ENCODE assay signal across 20 mouse cellular contexts in the genomic region with DNA sequence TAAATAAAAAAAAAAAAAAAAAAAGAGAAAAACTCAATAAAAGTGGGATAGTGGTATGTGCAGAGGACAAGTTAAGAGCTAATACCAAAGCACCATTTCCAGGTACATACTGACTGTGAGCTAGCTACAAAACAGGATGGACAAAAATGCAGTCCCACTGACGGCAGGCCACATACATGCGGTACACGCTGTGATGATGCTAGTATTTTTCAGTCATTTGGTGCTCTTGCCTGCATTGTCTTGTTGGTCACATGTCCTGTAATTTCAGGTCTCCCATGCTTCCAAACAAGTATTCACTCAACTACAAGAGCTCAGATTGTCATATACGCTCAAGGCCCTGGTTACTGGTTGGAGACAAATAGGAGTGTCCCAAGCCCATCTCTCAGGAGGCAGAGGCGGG. TPM values are rescaled to one million over a fixed set of nuclear protein-coding genes. Genes with fewer than 3 reads are reported as not detected.
A peak's percentile ranks its signal among the peaks of the same experiment; 100 is the strongest.
DNase-seq lines count a peak whose midpoint lies in the region; ATAC-seq and TF ChIP-seq lines count a peak whose summit lies in the region.
"Had no signal": no experiment of that assay in that cellular context is flagged by ENCODE, and none has a peak within 500 bp of the region (broad histone marks: within the 10 kb centered on the region; RNA-seq: fewer than 3 reads in every experiment).

No protein-coding gene starts in this region.

- in situ Hi-C loops in ES-E14 (cut with MboI; ENCODE audit: low sequenced_read_pairs in 2 of 2, unreplicated experiment in 2 of 2), result no loop called here

- ATAC-seq in heart, embryonic 13.5 days (ENCODE audit: extremely low read depth, insufficient number of reproducible peaks, low FRiP score, low TSS enrichment), result no peak
- ATAC-seq: forebrain, embryonic 13.5 days; forebrain, postnatal 0 days had no signal

- H3K9me3 ChIP-seq in heart, embryonic 13.5 days, result no peaks in the 10 kb centered on the region
- no peaks in the 10 kb centered on the region for H3K9me3 ChIP-seq in ES-E14 (ENCODE audit: control insufficient read depth, insufficient read depth, low read depth, low read length)
- H3K9me3 ChIP-seq: embryonic facial prominence, embryonic 13.5 days; forebrain, embryonic 13.5 days had no signal

- no peak for DNase-seq in heart, postnatal 10 days
- DNase-seq in ES-E14 (ENCODE audit: low read depth, low spot score) (no peak), R1 (ENCODE audit: low read depth, low spot score) (peak; percentile 16)
- DNase-seq in left cerebral cortex, adult 18-20 months (ENCODE audit: low spot score in 2 of 2), result no peak
- DNase-seq in left cerebral cortex, postnatal 14 days (ENCODE audit: low spot score in 2 of 2), result no peak
- no peak for DNase-seq in kidney, adult 18-20 months
- DNase-seq: adrenal gland, postnatal 10 days; cerebellum, adult 11-12 months; cerebellum, adult 9-10 months; cerebellum, postnatal 36 days; forebrain, postnatal 0 days; gastrocnemius, postnatal 25 days; heart, adult 11 months; heart, postnatal 14 days had no signal

- no peak overlapping the region for H3K27ac ChIP-seq in heart, embryonic 13.5 days (replicated peaks)
- H3K27ac ChIP-seq in ES-E14 (ENCODE audit: insufficient read depth, low read depth, low read length, poor library complexity, severe bottlenecking), result peak overlapping the region; percentile 79
- H3K27ac ChIP-seq: embryonic facial prominence, embryonic 13.5 days; forebrain, embryonic 13.5 days; hindbrain, embryonic 14.5 days had no signal

- 89% methylated on average over 5 of the region's 5 CpGs for WGBS in heart, embryonic 13.5 days

- 0 out of 2 replicates have a peak overlapping the region, but pooled peaks have one; percentile 1 for H3K4me2 ChIP-seq in heart, embryonic 13.5 days
- H3K4me2 ChIP-seq: embryonic facial prominence, embryonic 13.5 days; forebrain, embryonic 13.5 days; hindbrain, embryonic 14.5 days had no signal

- no peaks in the 10 kb centered on the region for H3K4me1 ChIP-seq in heart, embryonic 13.5 days
- peaks cover 7 to 23% of the 10 kb centered on the region in 2 experiments; a peak in 3 of 4 replicates for H3K4me1 ChIP-seq in ES-E14 (ENCODE audit: control insufficient read depth in 2 of 2, insufficient read depth in 2 of 2, low read length in 2 of 2, poor library complexity in 1 of 2)
- H3K4me1 ChIP-seq: embryonic facial prominence, embryonic 13.5 days had no signal

- no peak overlapping the region for H3K9ac ChIP-seq in heart, embryonic 13.5 days
- no peak overlapping the region for H3K9ac ChIP-seq in ES-E14 (ENCODE audit: insufficient read depth, low read depth, low read length, poor library complexity, severe bottlenecking)
- H3K9ac ChIP-seq: embryonic facial prominence, embryonic 13.5 days; forebrain, embryonic 13.5 days; forebrain, postnatal 0 days; hindbrain, embryonic 14.5 days had no signal

- H3K27me3 ChIP-seq in heart, embryonic 13.5 days (replicated peaks), result peaks cover 28% of the 10 kb centered on the region

- no peak overlapping the region for H3K4me3 ChIP-seq in heart, embryonic 13.5 days
- no peak overlapping the region for H3K4me3 ChIP-seq in ES-E14 (ENCODE audit: insufficient read depth in 1 of 2, low read depth in 1 of 2, low read length in 2 of 2, poor library complexity in 1 of 2, severe bottlenecking in 1 of 2)
- H3K4me3 ChIP-seq: embryonic facial prominence, embryonic 13.5 days; forebrain, embryonic 13.5 days had no signal

- no peaks in the 10 kb centered on the region for H3K36me3 ChIP-seq in heart, embryonic 13.5 days
- H3K36me3 ChIP-seq in ES-E14 (ENCODE audit: control insufficient read depth, insufficient read depth, low read length, poor library complexity, severe bottlenecking), result no peaks in the 10 kb centered on the region
- H3K36me3 ChIP-seq: embryonic facial prominence, embryonic 13.5 days had no signal

- intact Hi-C loops in heart, postnatal 10 days (cut with DNase I), result no loop called here
- intact Hi-C loops in left cerebral cortex, postnatal 14 days (cut with DNase I), result no loop called here

TF ChIP-seq in ES-E14, 5 proteins besides CTCF, POLR2A, EP300 and RAD21:
- TF ChIP-seq ZC3H11A (IDR thresholded peaks at IDR 0.05; ENCODE audit: borderline replicate concordance, low read depth, low read length), result no peak
- peak; percentile 74 for TF ChIP-seq ZNF384 (IDR thresholded peaks at IDR 0.05; ENCODE audit: low read depth, low read length)
- TF ChIP-seq MAFK (IDR thresholded peaks at IDR 0.05; ENCODE audit: insufficient read depth, low read depth, low read length), result no peak
- TF ChIP-seq CHD2 (IDR thresholded peaks at IDR 0.05; ENCODE audit: low read depth, low read length), result no peak

RNA-seq across cellular contexts. Expression of a gene that starts 15.4 kb away (rescaled TPM):
- 4.0 TPM in 2 replicates for polyA plus RNA-seq in heart, embryonic 13.5 days (2015; fragmentation: Nextera tagmentation; extraction: Ambion mirVana)
- 10 to 100 TPM; 30.2 to 31.0 TPM for total RNA-seq in heart, postnatal 10 days (2021)
- 92.1 and 94.8 TPM in 2 replicates for total RNA-seq in ES-E14 (2012; rRNA removed)
- total RNA-seq in left cerebral cortex, adult 18-20 months (2021), result 1 to 10 TPM; 5.2 to 6.1 TPM
- total RNA-seq in left cerebral cortex, postnatal 14 days (2021), result 1 to 10 TPM; 2.3 to 2.6 TPM
- total RNA-seq: hematopoietic stem cell, adult 5-6 weeks had no signal

RNA-seq across cellular contexts. Expression of a gene that starts 56.6 kb away (rescaled TPM):
- 20.4 and 23.7 TPM in 2 replicates for polyA plus RNA-seq in heart, embryonic 13.5 days (2015; fragmentation: Nextera tagmentation; extraction: Ambion mirVana)
- 10 to 100 TPM; 12.6 to 13.0 TPM for total RNA-seq in heart, postnatal 10 days (2021)
- 14.3 and 16.8 TPM in 2 replicates for total RNA-seq in ES-E14 (2012; rRNA removed)
- 1 to 10 TPM; 5.1 to 6.4 TPM for total RNA-seq in left cerebral cortex, adult 18-20 months (2021)
- total RNA-seq in left cerebral cortex, postnatal 14 days (2021), result 1 to 10 TPM; 4.8 TPM

RNA-seq across cellular contexts. Expression of a gene that starts 56.6 kb away (rescaled TPM):
- polyA plus RNA-seq in heart, embryonic 13.5 days (2015; fragmentation: Nextera tagmentation; extraction: Ambion mirVana), result 0.33 and 0.35 TPM in 2 replicates
- total RNA-seq in heart, postnatal 10 days (2021), result under 1 TPM in 1 of 2 experiments, not detected in 1; 0.19 TPM
- total RNA-seq in ES-E14 (2012; rRNA removed), result 0.32 and 0.36 TPM in 2 replicates
- 10 to 100 TPM; 13.7 to 14.1 TPM for total RNA-seq in left cerebral cortex, adult 18-20 months (2021)
- total RNA-seq in left cerebral cortex, postnatal 14 days (2021), result 10 to 100 TPM; 32.4 to 32.6 TPM
- total RNA-seq: gastrocnemius, postnatal 25 days; heart, postnatal 14 days; hematopoietic stem cell, adult 5-6 weeks had no signal
- polyA plus RNA-seq: inflammation-experienced regulatory T-cells, adult 6 months had no signal

Comparison
In these comparisons a context has a peak if more than half of its experiments do, and no peak if none do; other contexts are left out.
1. RNA of a gene that starts 15.4 kb away (total RNA-seq): 92.1 to 94.8 TPM in ES-E14 and 30.2 to 31.0 TPM in heart, postnatal 10 days; 5.2 to 6.1 TPM in left cerebral cortex, adult 18-20 months and 2.3 to 2.6 TPM in left cerebral cortex, postnatal 14 days; every median in the first group is over 4 times any median in the second.
2. RNA of a gene that starts 56.6 kb away (total RNA-seq): 32.4 to 32.6 TPM in left cerebral cortex, postnatal 14 days and 13.7 to 14.1 TPM in left cerebral cortex, adult 18-20 months; 0.32 to 0.36 TPM in ES-E14 and 0.19 TPM in heart, postnatal 10 days; every median in the first group is over 10 times any median in the second.